Mouse (Mus musculus) frontal cortex, postnatal 14 days (tissue): ENCODE measurements around the gene D330045A20Rik.
A peak's percentile ranks its signal among the peaks of the same experiment; 100 is the strongest.
"Not testable (repeated sequence)": the region's sequence is repeated elsewhere in the genome, so short reads cannot be mapped to it uniquely, and the experiment has no call there.

Experiments used
- DNase-seq, 2 experiments: peaks; one replicate each; pipeline ENCODE4 v3.0.0; 2022; ENCODE audit warnings: low spot score in 2 of 2

Gene D330045A20Rik

DNA sequence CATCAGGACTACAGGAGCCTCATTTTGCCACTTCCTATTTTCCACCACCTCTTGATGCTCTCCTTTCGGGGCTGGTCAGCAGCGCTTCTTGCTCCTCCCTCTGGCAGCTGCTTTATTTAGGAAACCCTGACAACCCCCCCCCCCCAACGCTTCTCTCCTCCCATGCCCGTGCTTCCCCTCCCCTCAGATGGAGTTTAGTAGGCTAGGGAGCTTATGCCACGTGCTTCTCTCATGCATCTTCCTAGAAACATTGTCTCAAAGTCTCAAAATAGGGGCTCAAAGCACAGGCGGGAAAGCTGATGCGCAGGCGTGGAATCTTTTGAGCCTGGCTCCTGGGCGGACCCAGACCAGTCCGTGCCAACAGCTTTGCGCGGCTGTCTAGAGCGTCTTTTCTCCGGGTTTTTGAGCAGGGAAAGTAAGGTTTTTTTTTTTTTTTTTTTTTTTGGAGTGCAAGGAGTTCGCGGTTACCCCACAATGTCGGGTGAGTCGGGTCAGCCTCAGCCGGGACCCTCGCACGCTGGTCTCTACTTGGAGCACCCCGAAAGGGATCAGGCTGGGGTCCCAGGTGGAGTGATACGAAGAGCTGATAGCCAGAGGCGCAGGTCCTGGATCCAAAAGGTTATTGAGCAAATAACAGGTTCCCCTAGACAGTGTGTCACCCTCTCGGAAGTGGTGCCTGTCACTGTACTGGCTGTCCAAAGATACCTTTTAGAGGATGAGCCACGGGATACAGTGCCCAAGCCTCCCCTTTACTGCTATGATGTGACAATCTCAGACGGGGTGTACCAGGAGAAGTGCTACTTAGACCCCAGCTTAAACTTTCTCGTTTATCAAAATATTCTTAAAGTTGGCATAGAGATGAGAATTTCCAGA lies at the start of gene D330045A20Rik:
TSS of gene D330045A20Rik (plus strand) at position 346 of the 873 bp plus-strand sequence.
- DNase-seq, result peak in 1 of 2 experiments; percentile 17

DNA sequence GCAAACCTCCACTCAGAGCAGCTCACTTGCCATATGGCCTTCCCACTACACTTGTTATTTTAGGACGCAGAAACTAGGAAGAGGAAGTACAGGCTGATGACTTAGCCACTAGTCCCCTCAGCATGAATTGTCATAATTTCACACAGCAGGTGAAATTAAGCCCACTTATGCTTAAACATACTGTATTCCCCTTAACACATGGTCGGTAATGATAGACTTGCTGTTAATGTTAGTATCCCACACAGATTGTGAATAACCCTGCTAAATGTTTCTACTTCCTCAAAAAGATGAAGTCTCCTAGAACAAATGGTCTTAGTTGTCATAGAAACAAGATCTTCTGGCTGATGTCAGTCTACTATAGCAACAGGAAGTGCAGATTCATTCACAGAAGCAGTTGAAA lies 47.6 kb upstream of the D330045A20Rik start:
- DNase-seq, result no peak

DNA sequence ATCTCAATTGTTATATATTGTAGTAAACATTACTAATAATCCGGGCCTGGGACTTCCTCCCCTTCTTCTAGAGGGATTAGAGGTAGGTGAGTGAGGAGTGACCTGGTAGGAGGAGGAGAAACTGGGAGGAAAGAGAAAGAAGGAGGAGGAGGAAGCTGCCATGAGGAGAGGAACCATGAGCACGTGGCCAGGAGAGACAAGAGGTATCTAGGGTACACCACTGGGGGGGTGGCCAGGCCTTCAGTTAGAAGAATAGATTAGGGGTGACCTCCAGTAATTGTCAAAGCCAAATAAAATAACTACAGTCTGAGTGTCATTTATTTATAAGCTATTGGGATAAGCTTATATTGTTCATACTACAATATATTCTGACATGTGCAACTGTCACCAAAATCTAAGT lies 45.0 kb upstream of the D330045A20Rik start:
- no peak for DNase-seq

DNA sequence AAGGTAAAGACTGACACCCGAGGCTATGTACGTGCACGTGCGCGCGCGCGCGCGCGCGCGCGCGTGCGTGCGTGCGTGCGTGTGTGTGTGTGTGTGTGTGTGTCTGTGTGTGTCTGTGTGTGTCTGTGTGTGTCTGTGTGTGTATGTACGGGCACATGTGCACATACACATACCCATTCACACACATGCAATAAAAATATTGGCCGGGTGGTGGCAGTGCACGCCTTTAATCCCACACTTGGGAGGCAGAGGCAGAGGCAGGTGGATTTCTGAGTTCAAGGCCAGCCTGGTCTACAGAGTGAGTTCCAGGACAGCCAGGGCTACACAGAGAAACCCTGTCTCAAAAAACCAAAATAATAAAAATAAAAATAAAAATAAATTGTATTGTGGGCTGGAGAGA lies 39.1 kb upstream of the D330045A20Rik start:
- DNase-seq, result not testable (repeated sequence)

DNA sequence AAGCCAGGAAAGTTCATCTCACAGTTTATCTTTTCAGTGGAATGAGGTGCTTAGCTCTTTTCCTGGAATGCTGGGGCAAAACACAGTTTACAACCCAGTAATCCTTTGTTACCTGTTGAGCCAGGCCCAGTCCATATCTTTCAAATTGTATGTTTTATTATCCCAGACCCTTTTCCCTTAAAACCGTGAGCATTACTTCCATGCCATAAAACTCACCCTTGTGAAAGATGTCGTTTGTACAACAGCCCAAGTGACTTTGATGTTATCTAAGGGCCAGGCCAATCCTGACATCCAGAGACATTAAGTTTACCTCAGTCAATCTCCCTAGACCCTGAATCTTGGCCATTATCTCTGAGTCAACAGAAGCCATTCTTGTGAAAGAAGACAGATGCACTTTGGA lies 23.4 kb upstream of the D330045A20Rik start:
- no peak for DNase-seq

DNA sequence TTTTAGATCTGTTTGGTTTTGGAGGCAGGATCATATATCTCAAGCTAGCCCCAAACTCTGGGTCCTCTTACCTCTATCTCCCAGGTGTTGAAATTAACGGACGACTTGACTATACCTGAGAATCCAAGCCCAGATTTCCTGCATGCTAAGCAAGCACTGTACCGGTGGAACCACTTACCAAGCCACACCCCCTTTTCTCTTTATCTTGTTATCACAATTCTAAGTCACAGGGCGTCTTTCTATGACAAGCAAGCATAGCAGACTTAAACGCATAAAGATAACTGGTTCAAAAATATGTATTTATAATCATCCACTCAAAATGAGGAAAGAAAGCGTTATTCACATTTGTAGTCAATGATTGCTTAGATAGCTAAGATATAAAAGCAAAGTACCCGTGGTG lies 1.9 kb downstream of the D330045A20Rik start:
- no peak for DNase-seq

DNA sequence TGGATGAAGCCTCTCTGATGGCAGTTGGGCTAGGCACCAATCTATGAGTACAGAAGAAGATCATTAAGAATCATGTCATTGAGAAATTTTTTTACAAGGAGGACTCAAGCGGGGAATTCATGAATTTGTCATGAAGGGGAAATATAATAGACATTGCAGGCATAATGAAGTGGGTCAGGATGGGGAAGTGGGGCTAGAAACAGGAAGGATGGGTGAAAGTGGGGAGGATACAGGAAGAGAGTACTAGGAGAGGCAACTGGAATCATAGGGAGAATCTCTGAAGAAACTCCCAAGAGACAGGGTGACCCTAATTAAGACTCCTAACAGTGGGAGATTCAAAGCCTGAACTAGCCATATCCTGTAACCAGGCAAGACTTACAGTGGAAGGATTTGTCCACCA lies 4.8 kb downstream of the D330045A20Rik start:
- DNase-seq, result no peak

DNA sequence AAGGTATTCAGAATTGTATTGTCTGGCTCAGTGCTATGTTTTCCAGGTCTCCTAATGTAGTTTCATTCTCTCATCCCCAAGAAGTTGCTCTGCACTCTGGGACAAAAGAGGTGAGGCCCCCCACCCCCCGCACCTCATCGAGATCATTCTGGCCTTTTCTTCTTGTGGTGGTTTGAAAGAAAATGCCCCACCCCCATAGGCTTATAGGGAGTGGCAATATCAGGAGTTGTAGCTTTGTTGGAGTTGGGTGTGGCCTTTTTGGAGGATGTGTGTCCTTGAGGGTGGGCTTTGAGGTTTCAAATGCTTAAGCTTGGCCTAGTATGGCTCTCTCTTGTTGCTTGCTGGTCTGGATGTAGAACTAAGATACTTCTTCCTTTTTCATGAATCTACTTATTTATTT lies 36.0 kb downstream of the D330045A20Rik start:
- no peak for DNase-seq

DNA sequence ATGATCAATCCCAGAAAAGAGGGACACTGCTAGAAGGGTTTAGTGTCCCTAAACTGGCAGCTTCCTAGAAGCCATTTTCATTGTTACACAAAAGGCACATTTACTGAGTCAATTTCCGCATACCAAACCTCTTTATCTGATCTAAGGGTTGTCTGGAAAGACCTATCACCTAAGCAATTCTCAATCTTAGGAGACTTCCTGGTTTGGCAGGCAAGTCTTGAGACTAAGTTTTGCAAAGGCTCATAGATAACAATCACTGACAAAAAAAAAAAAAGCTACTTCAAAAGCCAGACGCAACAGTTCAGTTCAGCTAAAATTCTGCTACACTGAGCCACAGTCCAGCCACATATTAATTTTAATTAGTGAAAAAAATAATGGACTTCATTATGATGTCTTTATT lies 39.1 kb downstream of the D330045A20Rik start:
- DNase-seq, result no peak

DNA sequence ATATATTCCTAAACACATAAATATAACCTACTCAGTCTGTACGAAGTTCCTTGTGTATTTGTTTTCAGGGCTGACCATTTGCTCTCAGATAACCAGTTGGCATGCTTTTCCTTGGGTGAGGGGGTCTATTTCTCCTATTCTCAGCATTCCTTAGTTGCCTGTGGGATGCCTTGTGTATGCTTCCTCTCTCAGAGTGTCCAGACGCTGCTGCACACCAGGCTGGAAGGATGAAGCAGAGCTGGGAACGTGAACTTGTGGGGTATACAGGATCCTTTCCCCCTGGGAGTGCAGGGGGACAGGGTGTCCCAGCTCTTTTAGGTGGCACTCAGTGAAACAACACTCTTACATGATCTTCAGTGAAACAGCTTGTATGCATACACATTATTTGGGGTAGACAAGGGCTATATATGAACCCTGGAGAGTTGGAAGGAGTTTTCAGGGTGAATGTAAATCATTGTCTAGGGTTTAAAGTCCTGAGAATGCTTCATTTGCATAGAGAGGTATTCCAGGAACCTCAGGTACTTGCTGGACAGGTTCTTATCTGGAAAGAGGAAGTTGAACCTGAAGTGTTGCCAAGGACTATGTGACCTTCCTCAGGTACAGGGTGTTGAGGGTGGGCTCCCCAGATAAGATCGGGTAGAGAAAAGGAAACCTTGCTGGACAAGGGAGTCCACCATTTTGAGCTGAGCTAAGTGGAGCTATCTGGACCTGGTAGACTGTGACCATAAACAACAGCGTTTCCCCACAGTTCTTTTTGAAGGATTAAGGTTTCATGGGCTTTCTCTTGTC lies 44.3 kb downstream of the D330045A20Rik start:
- DNase-seq, result no peak

DNA sequence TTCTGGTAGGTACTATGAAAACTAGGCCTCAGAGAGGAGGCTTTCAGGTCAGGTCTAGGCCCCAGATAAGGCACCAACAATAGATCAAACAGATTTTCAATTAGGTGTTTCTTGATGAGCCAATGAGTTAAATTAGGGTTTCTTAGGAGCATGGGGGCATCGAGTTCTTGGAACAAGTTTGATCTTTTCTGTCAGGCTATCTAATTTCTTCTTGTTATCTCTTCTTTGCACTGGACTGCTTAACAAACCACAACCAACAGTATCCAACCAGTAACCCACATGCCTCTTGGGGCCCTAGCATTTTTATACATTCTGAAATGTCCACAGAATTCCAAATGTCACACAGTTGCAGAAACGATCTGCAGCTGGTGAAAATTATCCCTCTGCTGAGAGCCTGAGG lies 45.6 kb downstream of the D330045A20Rik start:
- no peak for DNase-seq

DNA sequence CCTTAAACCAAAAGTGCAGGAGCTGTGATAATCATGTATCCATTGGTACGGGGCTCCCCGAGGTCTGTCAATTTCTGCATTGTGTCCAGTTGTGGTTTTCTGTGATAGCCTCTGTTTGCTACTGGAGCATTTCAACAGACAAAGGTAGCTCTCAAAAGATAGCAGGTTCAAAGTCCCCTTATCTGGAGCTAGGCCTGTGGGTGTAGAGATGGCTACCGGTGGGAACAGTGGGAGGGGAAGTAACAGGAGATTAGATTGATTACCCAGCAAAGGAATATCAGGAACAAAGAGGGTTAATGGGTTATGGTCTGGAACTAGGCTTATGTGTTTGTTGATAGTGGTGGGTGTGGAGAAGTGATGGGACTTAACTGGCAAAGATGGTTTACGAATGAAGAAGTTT lies 46.8 kb downstream of the D330045A20Rik start:
- no peak for DNase-seq

DNA sequence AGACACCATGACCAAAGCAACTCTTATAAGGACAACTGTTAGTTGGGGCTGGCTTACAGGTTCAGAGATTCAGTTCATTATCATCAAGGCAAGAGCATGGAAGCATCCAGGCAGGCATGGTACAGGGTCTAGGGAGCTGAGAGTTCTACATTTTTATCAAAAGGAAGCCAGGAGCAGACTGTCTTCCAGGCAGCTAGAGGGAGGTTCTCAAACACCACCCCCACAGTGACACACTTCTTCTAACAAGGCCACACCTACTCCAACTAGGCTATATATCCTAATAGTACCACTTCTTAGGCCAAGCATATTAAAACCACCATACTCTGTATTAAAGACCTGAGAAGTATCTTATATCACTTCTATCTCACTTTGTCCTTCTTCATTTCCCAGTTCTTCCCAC lies 49.5 kb downstream of the D330045A20Rik start:
- DNase-seq, result no peak

DNA sequence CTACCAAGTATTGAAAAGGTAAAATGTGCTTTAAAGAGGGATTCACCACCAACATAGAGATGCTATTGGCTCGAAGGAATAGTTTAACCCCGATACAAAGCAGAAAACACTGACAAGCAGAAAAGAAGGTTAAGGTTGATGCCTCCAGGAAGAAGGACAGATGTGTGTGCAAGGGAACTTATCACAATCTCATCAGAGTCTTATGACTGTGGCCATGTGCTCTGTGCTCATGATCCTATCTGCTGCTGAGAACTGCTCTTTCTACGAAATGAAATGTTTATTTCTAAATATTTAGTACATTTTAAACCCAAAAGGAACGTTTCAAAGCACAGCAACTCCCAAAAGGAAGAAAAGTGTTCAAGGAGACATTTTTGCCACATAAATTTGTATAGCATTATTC lies 52.1 kb downstream of the D330045A20Rik start:
- no peak for DNase-seq

DNA sequence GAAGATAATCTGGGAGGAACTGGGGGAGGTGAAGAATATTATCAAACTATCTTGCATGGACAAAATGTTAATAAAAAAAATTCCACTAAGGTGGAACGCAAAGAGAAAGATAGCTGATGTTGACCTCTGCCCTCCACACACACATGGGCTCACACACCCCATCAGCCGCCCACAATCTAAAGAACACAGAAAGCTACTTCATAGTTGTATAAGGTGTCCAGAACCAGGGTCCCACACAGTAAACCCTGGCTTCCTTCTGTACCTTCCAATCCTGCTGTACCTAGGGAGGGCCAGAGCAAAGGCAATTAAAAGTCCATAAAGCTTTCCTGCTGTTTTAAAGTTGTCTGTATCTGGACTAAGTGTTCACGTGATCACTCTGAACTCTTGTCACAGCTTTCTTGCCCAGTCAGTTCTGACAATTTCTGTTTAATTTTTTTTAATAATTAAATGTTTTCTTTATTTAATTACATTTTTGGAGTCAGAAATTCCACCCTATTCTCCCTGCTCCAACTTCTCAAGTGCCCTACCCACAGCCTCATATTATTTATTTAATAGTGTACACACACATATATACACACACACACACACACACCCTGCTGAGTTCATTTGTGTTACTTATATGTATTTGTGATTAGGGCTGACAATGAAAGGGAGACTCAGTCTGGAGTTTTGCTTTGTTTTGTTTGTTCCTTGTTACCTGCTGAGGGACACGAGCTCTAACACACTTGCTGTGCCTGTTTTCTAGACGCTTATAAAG lies 57.7 kb downstream of the D330045A20Rik start:
- DNase-seq, result no peak

DNA sequence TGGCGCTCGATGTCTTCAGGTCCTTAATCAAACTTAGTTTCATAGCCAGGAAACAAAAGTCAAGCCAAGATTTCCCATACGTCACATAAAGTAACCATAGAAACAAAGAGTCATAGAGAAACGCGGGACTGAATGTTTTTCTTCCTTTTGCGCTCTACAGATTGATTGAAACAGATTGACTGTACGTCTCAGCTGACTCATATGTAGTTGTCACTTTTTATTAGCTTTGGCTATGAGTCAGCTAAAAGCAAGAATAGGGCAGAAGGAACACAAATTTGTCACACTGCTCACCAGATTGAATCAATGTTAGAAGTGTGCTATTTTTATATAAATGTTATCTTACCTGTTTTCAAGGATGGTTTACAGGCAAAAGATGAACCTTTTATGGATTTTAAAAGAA lies 63.6 kb downstream of the D330045A20Rik start:
- no peak for DNase-seq

DNA sequence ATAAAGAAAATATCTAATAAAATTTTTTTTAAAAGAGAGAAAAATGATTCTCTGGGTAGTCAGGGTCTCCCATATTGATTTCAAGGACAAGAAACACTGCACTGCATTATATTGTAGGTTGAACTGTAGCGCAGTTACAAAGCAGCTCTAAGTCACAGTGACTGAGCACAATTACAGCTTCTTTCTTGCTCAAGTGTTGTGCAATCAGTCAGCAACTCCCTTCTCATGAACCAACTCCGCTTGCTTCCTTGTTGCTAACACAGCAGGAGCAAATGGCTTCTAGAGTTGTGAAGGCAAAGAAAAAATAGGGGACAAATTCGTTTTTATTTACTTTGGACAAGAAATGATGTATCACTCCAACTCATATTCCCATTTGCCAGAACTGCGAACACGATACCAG lies 70.3 kb downstream of the D330045A20Rik start:
- DNase-seq, result no peak

DNA sequence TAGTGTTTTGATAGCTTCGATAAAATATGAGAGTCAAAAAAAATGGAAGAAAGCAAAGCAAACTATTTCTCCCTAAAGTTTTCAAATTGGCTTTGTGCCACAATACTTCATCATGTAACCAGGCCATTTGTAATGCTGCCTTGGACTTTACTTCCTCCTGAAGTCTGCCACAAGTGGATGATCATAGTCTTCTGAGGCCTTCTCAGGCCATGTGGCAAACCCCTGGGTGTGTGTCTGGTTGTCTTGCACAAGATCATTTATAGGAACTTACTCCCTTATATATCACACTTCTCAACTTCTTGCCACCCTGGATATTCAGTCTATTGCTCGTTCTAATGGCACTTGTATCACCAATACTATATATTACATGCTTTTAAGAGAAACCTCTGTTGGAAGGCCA lies 71.9 kb downstream of the D330045A20Rik start:
- no peak for DNase-seq

DNA sequence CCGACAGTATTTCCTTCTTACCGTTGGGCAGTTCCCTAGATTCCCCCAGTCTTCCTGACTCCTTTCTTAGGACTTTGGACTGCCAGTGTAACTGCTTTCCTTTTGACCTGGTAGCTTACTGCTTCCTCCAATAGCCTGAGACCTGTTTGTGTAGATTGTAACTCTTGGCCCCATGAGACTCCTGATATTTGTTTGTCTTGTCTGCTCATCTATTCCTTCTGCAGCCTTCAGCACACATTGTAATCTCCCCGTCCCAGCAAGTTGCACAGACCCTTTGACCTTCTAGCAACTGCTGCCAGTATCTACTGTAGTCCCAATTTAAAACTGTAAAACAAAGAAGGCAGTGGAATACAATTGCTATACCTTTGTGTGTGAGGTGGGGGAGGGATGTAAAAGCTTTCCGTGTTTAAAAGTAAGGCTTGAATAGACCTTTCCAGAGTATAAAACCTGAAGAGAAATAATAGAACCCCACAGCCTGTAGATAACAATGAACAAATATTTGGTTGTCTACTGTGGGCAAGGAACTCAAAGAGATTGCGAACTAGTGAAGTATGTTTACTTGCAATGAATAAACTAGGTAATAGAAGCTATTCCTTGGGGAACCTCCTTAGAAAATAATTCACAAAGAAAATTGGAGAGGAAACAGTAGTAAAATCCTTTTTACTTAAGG lies 82.2 kb downstream of the D330045A20Rik start:
- DNase-seq, result no peak

DNA sequence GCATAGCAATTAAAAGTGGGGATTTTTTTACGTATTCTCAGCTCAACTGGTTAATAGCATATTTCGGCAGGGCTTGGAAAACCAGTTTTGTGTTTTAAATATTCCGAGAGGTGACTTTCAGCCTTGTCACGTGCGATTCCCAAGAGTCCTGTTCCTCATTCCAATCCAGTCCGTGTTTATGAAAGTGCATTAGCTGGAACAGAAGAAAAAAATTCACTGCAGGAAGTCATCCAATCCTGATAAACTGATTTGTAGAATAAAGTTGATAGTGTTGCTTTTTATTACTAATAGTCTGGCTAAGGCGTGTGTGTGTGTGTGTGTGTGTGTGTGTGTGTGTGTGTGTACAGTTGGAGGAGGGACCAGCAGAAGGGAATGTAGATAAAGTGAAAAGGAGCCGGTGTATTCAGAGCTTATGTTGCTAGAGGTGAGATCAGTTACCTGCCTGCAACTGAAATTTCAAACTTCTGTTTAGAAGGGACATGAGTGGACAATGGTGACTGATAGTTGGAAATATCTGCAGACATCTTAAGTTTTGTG lies 82.8 kb downstream of the D330045A20Rik start, which contains the start of gene Rnf128:
TSS of gene Rnf128 (plus strand) at position 392 of the 537 bp plus-strand sequence.
- no peak for DNase-seq

DNA sequence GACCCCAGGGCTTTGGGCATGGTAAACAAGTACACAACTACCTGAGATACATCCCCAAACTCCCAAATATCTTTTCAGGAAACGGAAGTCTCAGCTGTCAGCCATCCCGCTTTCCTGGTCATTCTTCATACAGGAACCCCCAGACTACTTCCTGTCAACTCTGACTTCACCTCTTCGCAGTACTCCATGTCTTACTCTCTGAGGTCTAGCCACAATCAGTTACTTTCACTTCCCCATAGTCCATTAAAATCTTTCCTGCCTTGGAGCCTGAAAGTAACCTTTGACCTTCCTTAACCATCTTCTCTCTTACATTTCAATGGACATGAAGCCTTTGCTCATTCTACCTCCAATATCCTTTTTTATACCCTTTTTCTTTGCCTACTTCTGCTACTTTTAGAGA lies 89.9 kb downstream of the D330045A20Rik start:
- no peak for DNase-seq
